Mouse (Mus musculus) hematopoietic stem cell, adult 5-6 weeks (primary cell): ENCODE results near the gene Hipk2. TPM values are rescaled to one million over a fixed set of nuclear protein-coding genes. Genes with fewer than 3 reads are reported as not detected.

ENCODE experiments used
- ATAC-seq, 2 experiments: fragments of 125-278 bp in 1 of 2; replicated peaks in 1 of 2; 2 replicates each; pipeline ENCODE4 v1.8.0; 2016 to 2017; ENCODE audit warnings: inconsistent platforms in 2 of 2, mild to moderate bottlenecking in 2 of 2, moderate number of reproducible peaks in 2 of 2, low read depth in 1 of 2, moderate TSS enrichment in 1 of 2; ENCODE audit not compliant: low FRiP score in 2 of 2, poor library complexity in 2 of 2, severe bottlenecking in 2 of 2, insufficient read depth in 1 of 2, low TSS enrichment in 1 of 2
- total RNA-seq: library from RNA; stranded (forward); fragments of 172-1452, 232-1000 nt; gene quantifications from 2 replicates; pipeline ENCODE4 v1.2.3, GENCODE M21; 2017

Gene Hipk2
- total RNA-seq, 1 experiment from 2014 or later = 11.8 TPM

DNA sequence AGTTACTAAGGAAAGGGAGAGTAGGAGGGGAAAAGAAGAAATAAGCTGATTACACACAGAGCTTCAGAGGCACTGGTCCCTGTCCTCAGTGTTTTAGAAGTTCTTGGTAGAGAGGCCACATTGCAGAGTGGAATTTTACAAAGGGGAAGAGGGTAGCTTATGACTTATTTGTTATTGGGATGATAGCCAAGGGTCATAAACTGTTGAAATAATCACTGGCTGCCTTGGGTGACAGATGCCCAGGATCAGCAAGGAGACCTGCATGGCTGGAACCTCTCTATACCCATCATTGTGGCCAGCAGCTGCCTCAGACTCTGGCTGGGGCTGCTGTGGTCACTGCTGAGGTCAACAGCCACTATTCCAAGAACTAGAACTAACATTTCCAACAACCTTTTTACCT, 52.1 kb downstream of the Hipk2 start:
- no peak for ATAC-seq

DNA sequence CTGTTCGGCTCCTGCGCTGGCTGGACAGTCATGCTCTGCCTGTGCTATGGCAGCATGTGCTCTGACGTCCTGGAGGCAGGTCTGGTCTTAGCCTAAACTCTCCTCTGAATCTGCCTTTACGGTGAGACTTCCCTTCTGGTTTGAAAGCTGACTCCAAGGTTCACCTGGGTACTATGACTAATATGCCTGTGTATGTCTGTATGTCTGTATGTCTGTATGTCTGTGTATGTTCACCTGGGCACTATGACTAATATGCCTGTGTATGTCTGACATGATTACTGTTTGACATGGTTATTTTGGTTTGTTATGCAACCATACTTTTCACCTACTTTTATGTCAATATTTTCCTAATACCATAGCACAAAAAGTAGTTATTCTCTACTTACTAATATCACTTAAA, 52.8 kb downstream of the Hipk2 start:
- ATAC-seq = no peak

DNA sequence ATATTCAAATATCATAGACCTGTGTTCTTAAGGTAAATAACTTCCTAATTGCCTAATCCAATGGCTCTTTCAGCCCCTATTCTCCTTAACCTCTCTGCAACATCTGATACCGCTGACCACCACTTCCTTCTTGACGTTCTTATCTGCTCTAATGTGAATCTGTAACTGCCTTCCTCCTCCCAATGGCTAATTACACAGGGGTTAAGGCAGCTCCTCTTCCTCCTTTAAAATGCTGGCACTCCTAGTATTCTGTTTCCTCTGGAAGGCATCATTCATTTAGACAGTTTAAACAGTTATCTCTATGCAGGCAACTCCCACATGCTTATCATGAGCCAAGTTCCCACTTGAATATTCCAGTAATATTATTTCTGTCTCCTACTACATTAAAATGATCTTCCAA, 54.3 kb downstream of the Hipk2 start:
- ATAC-seq = peak; percentile 36 to 40; a peak in 1 of 4 replicates

DNA sequence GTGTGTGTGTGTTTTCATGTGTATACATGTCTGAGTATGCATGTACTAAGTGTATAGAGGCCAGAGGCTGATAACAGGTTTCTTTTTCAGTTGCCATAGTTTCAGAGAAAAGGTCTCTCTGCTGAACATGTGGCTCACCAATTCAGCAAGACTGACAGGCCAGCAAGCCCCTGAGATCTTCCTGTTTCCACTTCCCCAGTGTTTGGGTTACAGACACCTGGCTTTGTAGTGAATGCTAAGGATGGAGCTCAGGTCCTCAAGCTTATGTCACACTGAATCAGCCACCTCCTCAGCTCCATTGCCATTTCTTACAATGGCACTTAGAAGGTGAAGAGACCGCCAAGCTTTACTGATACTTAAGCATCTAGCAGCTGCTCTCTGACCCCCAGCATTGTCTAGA, 55.1 kb downstream of the Hipk2 start:
- 0 out of 4 replicates have a peak, but pooled peaks have one; percentile 27 to 40 for ATAC-seq

DNA sequence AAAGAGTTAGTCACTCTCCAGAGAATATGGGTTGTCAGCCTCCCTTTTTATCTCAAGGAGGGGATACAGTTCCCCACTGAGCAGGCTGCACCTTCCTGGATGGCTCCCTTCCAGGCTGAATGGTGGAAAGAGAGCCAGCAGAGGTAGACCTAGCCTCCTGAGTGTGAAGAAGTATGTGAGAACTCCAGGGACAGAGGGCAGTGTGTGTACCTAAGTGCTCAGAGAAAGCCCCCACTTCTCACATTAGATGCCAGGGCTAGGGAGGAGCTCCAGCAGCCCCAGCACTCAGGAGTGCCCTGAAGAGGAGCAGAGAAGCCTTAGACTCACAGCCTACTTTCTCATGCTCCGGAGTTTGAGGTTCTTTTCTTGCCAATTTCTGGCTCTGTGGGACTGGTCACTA, 59.7 kb downstream of the Hipk2 start:
- no peak for ATAC-seq

DNA sequence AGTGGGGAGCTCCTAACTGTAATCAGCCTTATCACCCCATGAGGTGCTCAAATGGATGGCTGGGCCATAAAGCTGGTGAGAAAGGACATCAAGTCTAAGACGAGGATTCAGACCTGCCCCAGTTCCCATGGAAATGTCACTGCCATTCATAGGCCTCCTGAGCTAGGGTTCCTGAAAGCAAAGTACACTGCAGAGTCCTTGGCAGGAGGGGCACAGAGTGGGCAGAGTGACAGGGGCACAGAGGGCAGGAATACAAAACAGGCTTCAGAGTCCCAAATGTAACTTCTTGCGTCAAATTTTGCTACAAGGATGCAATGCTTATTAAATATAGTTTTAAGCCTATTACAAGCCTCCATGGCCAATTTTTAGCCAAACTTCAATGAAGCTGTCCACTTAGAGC, 60.4 kb downstream of the Hipk2 start:
- ATAC-seq = no peak

DNA sequence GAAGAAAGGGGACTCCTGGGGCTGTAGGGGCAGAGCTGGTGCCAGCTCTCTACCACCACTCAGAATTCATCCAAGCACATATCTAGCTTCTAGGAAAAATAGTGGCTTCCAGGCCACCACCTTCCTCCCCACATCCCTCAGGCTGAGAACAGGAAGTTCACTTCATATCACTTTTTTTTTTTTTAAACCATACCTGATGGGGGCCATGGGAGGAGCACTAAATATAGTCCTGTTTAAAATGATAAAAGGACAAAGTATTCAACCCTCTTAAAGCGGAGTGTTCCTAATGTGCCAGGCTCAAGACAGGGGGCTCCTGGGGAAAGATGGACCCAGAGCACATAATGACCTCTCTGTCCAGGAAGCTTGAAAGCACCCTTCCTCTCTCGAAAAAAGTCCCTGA, 61.3 kb downstream of the Hipk2 start:
- ATAC-seq = no peak

DNA sequence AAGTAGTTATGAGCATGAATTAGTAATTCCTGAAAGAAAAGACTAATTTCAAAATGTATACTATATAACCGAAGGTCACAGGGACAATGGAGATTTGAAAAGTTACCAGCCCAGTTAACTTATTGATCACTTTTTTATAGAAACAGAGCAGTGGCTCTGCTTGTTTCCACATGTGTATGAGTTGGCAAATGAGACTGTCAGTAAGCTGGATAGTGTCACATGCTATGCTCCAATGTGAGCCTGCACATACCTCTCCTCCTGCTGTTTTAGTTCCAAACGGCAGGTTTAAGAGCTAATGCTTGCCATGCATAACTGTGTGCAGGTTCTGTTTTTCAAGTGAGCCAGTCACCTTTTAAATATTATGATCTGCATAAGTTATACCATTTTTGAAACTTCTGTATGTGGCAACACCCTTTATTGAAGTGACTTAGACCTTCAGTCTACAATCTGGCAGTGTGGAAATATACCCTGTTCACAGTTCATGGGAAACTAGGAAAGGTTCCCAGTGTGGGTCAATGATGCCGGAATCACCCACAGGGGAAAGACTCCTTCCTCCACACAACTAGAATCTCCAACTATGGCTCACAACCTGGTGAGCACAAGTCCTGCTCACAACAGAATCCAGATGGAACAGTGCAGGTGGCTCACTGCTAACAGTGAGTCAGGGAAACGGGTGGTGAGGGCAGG, 64.4 kb downstream of the Hipk2 start:
- ATAC-seq = no peak

DNA sequence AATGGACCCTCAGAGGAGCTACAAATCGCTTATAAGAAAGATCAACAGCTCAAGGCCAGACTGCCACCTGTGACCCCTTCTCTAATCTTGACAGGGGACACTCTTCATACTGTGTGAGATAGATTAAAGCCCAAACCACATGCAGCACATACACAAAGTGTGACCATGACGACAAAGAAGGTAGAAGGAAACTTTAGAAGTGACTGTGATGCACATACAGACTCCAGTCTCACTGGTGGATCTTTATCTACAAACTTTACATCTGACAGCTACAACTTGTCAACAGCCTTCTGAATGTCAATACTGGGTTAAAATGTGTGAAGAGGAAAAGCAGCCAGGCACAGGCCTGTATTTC, 65.9 kb downstream of the Hipk2 start:
- ATAC-seq = peak in 1 of 2 experiments; percentile 29; a peak in 1 of 4 replicates

DNA sequence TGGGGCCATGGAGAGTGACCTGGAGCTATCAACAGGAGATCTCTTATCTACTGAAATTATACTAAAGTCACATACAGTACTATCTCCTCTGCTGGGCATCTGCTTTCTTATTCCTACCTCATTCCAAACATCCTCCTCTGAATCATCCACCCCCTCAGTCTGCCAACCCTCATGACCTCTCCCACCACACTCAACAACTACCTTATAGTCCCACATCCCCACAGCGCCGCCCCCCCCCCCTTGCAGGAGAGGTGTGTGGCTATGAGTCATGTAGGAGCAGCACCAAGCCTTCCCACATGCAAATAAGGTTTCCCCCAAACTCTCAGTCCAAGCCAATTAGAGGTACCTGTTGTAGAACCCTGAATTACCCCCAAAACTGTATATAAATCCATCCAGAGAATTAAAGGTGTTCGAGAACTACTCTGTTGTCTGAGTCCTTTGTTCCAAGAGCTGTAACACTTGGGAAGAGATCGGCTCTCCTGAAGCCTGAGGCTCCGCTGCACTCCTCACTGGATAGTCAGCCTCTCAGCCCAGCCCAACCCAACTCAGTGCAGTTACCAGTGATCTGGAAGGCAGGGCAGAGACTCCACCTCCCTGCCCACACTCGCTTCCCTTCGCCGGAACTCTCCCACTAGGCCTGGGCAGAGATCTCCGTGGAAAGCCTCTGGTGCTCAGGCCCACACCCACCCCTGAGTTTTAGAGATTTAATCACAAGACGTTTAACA, 66.4 kb downstream of the Hipk2 start:
- 0 out of 4 replicates have a peak, but pooled peaks have one; percentile 49 to 59 for ATAC-seq

DNA sequence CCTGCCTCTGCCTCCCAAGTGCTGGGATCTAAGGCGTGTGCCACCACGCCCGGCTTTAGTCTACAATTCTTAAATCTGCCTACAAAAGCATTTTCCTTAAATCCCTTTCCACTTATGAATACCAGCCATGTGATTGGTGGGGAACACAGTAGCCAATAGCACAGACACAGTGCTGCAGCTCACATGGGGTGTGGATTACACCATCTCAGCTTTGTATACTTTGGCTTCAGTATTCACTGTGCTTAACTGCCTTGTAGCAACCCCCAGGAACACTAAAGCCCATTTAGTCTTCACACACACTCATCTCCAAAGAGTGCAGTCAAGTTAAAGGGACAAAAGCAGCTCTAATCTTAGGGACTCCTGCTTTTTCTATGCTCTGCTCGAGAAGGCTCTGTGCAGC, 67.6 kb downstream of the Hipk2 start:
- ATAC-seq = no peak

DNA sequence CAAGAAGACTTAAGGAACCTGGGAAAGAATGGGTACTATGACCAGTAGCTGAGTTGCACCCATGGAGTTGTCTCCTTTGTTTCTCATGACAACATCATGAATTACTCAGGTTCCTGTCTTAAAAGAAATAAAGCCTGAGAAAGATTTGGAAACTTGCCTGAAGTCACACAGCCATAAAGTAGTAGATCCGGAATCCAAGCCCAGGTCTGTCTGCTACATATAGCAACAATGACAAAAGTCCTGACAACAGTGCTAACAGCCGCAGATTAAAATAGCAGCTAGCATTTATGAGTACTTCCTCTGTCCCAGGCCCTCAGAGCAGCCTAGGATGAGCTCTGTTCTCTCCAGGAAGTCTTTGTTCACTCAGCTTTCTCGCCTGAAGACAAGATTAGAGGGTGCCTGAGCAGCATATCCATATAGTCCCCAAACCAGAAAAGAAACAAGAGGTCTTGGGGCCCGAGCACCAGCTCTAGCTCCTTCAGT, 69.0 kb downstream of the Hipk2 start:
- no peak for ATAC-seq

DNA sequence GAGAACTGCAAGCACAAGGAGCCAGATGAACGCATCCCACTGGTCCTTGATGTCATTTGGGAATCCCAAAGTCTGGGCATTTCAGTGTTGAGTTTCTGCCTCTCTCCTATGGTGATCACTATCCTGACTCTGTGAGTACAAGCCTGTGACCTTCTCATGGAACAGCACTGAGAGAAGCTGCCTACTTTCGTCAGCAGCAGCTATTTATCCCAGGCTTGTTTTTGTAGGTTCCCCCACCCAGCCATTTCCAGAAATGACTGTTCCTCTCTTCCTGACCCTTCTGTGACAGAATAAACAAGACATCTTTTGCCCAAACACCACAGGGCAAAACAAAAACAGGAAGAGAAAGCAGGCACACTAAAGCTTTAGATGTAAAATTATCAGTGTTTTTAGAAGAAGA, 70.4 kb downstream of the Hipk2 start:
- no peak for ATAC-seq

DNA sequence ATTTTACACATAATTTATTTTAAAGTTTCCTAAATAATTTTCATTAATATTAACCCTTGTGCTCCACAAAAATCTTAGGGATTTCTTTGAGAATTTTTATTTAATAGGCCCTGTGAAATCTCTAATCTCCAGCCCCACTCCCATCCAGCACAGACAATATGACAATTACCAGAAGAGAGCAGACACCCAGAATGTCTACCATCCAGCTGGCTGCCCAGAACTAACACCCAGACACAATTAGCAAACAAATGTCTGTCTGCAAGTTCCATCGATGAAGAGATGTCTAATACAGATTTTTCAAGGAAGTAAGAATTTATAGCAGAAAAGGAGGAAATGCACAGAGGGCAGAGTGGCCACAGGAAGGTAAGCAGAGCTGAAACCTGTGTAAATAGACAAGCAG, 74.7 kb downstream of the Hipk2 start:
- no peak for ATAC-seq

DNA sequence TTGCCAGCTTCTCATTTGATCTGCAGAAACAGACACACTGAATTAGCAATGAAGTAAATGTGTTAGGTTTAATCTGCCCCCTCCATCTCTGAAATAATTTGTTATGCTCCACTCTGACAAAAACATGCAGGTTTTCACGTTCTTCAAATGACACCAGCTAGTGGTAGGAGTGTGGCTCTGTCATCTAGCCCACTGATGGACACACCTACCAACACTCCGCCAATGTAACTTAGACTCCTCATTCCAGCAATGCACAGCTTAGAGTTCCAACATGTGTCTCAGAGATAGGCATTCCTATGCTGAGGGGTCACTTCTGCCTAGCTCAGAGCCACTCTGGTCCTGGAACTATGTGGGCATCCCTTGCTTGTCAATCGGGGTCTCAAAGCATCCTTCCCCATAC, 78.4 kb downstream of the Hipk2 start:
- no peak for ATAC-seq

DNA sequence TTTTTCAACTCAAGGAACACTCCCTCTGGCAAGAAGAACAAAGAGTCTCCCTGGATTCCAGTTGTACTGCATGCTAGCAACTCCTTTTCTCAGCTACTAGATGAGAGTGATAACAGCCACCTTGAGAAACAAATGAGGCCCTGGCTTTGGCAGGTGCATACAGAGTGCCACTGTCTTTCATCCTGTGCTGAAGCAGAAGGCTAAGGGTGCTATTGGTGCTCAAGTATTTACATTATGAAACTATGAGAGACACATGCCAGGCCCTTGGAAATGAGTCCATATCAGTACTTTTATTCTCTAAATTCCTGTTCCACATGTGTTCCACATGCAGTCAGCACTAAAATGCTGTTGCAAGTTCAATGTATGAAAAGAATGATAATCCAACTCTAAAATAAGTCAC, 79.0 kb downstream of the Hipk2 start:
- ATAC-seq = no peak

DNA sequence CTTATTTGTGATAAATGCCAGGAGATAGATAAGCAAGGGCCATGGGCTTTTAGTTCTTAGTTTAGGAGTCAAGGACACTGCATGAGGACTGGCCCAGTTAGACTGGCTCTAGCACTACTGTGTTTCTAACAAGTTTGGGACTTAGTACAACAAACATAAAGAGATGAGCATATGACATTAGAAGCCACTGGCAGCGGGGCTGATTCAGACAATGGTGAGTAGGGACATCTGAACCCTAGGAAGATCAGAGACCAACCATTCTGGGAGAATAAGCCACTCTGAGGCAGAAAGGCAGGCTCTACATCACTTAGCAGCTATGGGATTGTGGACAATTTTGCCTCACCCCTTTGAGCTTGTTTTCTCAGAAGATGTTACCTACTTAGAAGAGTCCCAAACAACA, 79.6 kb downstream of the Hipk2 start:
- no peak for ATAC-seq

DNA sequence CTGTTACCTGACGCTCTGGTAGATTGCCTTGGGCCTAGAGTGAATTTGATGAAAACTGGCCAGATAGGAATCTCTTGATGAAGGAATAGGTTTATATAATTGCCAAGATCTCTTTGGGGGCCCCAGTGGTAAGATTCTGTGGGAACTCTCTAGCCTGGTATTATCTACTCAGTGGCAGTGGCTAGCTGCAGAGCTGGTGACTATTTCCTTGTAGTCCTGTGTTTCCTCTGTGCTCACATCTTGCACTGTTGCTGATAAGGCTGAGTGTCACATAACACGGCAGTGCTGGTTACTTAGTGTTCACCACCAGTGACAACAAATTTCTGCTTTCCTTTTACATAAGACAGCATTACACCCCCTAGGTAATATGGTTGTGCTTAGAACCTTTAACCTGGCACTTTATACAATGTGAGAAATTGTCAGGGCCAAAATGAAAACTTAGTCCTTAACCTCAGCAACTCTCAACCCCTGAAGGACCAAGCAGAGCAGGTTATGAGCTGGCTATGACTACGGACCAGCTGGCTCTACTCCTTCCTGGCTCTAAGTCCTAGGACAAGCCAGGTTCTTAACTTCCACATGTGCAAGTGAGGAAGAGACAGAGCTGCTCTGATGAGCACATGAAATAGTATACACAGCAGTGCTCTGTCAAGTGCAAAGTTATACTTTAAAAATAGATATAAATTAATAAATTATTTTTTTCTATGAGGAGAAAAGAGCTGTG, 80.7 kb downstream of the Hipk2 start:
- ATAC-seq = peak; percentile 56 to 82; a peak in 3 of 4 replicates
